Mouse (Mus musculus) urinary bladder, postnatal 25 days (tissue): ENCODE results near the gene Snrk.

Source experiments
- DNase-seq: peaks from one replicate; pipeline ENCODE4 v3.0.0; 2022; ENCODE audit warnings: low spot score

The Snrk gene

GRCm38 (mm10) chr9:122183074-122183473 is 66.0 kb downstream of the Snrk start:
- no peak for DNase-seq

DNA sequence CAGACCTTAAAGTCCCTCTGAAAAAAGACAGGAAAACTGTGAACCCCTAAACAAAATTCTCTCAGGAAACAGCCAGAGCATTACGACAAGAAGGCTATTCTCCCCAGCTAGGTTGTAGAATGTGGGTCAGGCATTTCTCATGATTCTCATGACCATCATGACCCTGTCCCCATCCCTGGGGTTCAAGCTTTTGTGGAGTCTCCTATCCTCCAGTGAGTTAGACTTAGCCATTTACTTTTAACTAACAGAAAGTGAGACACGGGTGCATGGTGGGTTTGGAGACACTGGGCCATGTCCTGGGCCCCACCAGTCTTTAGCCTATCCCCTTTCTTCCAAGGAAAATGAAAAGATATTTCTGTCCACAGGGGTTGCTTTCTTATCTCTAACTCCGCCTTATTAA is 67.3 kb downstream of the Snrk start:
- no peak for DNase-seq

- DNase-seq: peak; percentile 76
Observed at GRCm38 (mm10) chr9:122185061-122185460, 68.0 kb downstream of the Snrk start.

DNA sequence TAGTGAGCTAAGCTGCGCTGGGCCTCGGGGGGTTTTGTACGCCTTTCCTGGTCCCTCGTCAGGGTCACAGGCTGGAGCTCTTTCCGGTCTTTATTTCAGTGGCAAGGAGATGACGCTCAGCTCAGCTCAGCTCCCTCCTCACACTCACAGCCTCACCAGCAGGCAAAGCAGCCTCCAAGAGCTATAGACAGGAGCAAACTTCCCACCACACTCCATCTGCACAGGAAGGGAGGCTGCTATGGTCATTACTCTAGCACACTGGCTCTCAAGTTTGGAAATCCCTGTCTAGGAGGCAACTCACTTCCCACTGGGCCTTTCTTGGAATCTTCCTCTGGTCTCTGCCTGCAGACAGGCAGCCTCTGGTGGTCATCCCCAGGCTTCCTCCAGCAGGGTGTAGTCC is 68.9 kb downstream of the Snrk start:
- DNase-seq: no peak

DNA sequence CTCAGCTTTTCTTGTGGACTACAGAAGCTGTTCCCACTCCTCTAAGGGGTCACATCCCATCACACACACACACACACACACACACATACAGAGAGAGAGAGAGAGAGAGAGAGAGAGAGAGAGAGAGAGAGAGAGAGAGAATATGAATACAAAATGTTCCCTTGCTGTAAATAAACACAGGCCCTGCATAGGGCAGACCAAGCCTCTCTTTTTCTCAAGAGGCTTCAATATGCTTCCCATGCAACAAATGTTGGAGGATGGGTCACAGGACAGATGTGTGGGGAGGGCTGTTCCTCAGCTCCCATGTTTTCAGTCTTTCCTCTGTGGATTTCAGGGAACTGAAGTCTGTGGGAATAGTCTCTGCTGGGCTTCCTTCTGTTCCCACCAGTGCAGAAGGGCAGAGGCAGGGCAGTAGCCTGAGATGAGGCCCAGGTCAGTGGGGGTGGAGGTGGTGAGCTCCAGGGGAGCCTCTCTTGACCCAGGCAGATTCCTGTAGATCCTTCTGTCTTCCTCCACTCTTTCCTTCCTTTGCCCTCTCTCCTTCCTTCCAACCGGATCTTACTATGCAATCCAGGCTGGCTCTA is 69.7 kb downstream of the Snrk start:
- no peak for DNase-seq

DNA sequence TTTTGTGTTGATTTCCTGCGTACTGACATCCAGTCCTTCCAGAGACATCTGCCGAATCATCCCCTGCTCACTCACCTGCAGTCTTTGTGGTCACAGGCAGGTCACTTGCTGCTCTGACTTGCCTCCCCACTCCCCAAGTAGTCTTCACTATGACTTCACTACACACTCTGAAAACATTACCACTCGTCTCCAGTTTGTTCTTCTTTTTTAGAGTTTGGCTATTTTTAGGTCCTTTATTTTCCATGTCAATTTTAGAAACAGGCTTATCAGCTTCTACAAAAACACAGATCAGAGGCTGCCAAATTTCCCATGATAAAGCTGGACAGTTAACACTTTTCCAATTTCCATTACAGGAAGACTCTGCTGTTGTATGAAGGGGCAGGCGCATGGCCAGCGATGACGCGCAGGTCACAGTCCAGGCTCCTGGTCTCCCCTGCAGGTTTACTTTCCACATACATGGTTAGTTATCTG is 70.4 kb downstream of the Snrk start:
- DNase-seq: no peak

DNA sequence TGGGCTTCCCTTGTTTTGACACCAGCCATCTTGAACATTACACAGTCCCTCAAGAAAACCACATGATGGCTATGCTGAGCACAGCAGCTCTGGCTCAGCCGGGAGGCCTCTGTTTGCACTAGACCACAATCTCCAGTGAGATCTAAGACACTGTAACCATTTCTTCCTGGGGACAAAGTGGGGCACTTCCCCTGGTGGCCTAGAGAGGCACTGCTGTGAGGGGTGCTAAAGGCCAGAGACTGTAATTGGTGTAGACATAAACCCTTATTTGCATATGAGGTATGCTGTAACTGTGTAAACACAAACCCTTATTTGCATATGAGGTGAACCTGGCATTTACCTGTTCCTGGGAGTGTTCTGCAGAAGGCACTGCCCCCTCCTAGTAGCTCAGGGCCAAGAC is 71.7 kb downstream of the Snrk start:
- DNase-seq: no peak

DNA sequence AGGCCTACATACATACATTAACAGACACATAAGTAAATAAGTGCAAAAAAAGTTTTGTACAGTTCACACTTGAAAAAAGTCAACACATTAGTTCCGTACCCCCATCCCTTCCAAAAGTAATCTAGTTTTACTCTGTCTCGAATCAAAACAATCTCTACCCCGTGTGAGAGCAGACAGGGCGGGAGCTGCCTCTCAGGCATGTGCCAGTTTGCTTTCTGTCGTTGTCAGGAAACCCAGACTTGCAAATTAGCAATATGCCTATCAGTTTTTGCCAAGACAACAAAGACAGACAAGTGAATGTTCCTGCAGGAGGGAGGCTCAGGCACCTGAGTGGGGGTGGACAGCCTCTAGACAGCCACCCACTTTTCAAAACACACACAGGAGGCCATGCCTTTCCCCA is 76.3 kb downstream of the Snrk start:
- DNase-seq: no peak

DNA sequence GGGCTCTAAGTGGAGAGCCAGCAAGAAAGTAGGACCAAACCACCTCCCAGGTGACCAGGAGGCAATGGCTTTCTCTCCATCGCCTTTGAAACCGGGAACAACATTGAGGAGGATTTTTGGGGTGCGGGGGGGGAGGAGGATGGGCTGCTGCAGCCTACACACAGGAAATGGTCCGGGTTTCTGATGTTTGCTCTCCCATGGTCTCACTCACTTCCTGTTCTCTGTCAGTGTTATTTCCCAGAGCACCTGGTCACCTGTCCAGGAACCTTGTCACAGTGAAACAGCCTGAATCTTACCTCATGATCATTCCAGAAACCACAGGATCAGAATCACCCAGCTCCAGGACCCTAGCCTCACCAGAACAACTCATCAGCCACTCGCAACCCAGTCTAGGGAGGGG is 76.8 kb downstream of the Snrk start:
- DNase-seq: no peak

- no peak for DNase-seq
Observed at GRCm38 (mm10) chr9:122195042-122195682, 78.1 kb downstream of the Snrk start.

- no peak for DNase-seq
Observed at GRCm38 (mm10) chr9:122197021-122197420, 80.0 kb downstream of the Snrk start.

GRCm38 (mm10) chr9:122198621-122199020 is 81.6 kb downstream of the Snrk start:
- DNase-seq: no peak

DNA sequence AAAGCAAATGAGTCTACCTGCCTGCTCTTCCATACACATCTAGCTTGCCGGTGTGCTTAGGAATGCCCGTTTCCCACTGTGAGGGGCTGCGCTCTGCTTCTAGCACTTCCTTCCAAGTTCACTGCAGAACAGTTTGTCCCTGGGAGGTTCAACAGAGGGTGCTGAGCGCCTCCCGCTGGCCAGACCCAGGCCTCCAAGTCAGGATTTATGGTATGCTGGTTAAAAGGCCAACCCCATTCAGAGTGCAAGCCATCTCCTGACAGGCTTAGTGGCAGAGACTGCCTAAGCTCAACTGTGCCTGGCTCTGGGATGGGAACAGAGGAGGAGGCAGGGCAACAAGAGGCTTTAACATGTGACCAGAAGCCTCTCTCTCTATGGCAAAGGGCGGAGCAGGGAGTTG is 82.2 kb downstream of the Snrk start:
- peak; percentile 44 for DNase-seq

DNA sequence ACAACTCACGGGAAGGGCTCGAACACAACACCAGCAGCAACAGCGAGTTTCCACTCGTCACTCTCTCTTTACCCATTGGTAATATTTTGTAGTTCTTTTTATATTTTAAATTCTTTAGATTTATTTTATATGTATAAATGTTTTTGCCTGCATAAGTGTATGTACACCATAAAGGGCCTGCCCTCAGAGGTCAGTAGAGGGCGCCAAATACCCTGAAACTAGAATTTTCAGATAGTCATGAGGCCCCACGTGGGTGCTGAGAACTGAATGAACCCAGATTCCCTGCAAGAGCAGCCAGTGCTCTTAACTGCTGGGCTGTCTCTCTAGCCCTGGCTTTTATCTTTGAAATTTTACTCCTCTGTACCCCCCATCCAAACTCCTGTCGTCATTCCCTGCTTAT is 87.4 kb downstream of the Snrk start:
- DNase-seq: no peak

DNA sequence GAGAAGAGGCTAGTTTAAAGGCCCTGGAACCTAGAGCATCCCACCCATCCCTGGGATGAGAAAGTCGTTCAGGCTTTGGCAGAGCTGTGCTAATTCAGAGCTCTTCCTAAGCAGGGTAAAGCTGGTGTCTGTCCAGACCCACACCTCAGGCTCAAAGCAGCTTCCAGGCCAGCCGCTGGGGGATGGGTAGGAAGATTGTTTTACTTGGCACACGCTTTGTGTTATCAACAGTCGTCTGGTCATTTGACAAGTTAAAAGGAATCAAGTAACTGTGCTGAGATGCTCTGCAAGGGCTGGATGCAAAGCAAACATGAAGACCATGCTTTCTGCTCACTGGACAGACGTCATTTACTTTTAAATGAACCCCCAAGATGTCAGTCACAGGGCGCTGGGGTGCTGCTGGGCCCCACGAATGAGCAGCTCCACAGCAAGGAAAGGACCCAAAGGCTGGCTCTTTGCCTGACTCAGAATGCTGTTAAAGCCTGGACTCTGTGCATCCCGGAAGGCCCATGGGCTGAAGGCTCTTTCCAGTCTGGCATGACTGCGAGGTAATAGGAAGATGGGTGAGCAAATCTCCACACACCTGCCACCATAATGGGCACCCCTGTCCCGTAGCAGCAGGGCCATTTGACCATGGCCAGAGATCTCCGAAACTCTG is 88.6 kb downstream of the Snrk start:
- DNase-seq: no peak

- no peak for DNase-seq
Observed at GRCm38 (mm10) chr9:122208311-122208710, 91.2 kb downstream of the Snrk start.

GRCm38 (mm10) chr9:122215118-122215517 is 98.1 kb downstream of the Snrk start:
- no peak for DNase-seq

GRCm38 (mm10) chr9:122216945-122217529 is 100.0 kb downstream of the Snrk start:
- no peak for DNase-seq
